Mouse (Mus musculus) limb, embryonic 10.5 days (tissue): ENCODE results near the gene Ppp2ca. TPM values are rescaled to one million over a fixed set of nuclear protein-coding genes. Genes with fewer than 3 reads are reported as not detected.

ENCODE experiments used
- DNase-seq: peaks from one replicate; pipeline ENCODE4 v3.0.0-alpha.2; 2017; ENCODE audit warnings: low spot score
- H3K27ac ChIP-seq: fragments of 300-500 bp; sonication (generic); 2 replicates; pipeline ENCODE4 v1.5.1; 2016; ENCODE audit warnings: mild to moderate bottlenecking
- H3K27me3 ChIP-seq: fragments of 300-500 bp; sonication (generic); 2 replicates; pipeline ENCODE4 v1.6.1; 2016; ENCODE audit warnings: low read depth, mild to moderate bottlenecking; ENCODE audit not compliant: poor library complexity, severe bottlenecking
- H3K36me3 ChIP-seq: fragments of 300-500 bp; sonication (generic); 2 replicates; pipeline ENCODE4 v1.6.1; 2016; ENCODE audit warnings: mild to moderate bottlenecking, moderate library complexity
- H3K4me1 ChIP-seq: fragments of 300-500 bp; sonication (generic); 2 replicates; pipeline ENCODE4 v1.6.1; 2016
- H3K4me3 ChIP-seq: fragments of 300-500 bp; sonication (generic); 2 replicates; pipeline ENCODE4 v1.5.1; 2016; ENCODE audit warnings: mild to moderate bottlenecking, moderate library complexity
- H3K9me3 ChIP-seq: fragments of 300-500 bp; sonication (generic); replicated peaks from 2 replicates; pipeline ENCODE4 v1.6.1; 2016; ENCODE audit warnings: mild to moderate bottlenecking
- WGBS: fragments of 180-500 bp; shearing (Covaris S2); methylation state at CpG from one replicate; pipeline ENCODE4 v1.1.7; 2016; 5-methylcytosine and 5-hydroxymethylcytosine counted together
- polyA plus RNA-seq: library from polyadenylated mRNA; unstranded; fragments of >200 nt; fragmentation: Nextera tagmentation; extraction: Ambion mirVana; gene quantifications from 2 replicates; pipeline ENCODE4 v1.2.1, GENCODE M21; 2016

Gene Ppp2ca
- 89.8 and 92.2 TPM in 2 replicates for polyA plus RNA-seq

GRCm38 (mm10) chr11:52098398-52098946 lies at the start of gene Ppp2ca:
Gene Ppp2ca (plus strand): TSS chr11:52098681.
- Histone ChIP-seq H3K27me3 (no peaks in the 10 kb centered on the region), H3K4me3 (peak within 1 kb of the TSS; percentile 91), H3K4me1 (peaks cover 29% of the 10 kb centered on the region), H3K9me3 (no peaks in the 10 kb centered on the region), H3K27ac (peak within 1 kb of the TSS; percentile 99), H3K36me3 (peaks cover 14% of the 10 kb centered on the region)
- WGBS = under 1% methylated on average over 53 of the region's 53 CpGs
- peak; percentile 97 for DNase-seq

- H3K27me3 ChIP-seq = no peaks in the 10 kb centered on the region
- H3K4me3 ChIP-seq = no peak overlapping the region
- no peak overlapping the region for H3K27ac ChIP-seq
- H3K9me3 ChIP-seq = no peaks in the 10 kb centered on the region
- no peaks in the 10 kb centered on the region for H3K4me1 ChIP-seq
- no peak for DNase-seq
- no peaks in the 10 kb centered on the region for H3K36me3 ChIP-seq
- WGBS = 91% methylated on average over 6 of the region's 6 CpGs
Measured at GRCm38 (mm10) chr11:52053371-52053770, 45.1 kb upstream of the Ppp2ca start.

DNA sequence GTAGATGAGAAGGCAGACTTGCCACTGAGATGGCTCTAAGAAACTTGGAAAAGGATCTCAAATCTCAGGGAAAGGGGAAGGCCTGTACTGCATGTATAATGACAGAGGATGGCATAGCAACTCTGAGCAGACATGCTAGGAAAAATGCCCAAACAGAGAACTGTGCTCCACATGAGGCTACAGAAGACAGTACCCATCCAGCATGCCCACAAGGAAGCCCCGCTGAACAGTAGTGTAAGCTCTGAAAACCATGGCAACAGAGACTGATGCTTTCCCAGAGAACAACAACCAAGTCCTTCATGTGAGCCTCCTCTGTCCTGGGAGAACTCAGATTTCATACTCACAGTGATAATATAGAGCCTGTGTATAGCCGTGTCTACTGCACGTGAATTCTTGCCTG lies 43.8 kb upstream of the Ppp2ca start:
- H3K36me3 ChIP-seq = no peaks in the 10 kb centered on the region
- H3K27ac ChIP-seq = no peak overlapping the region
- no peaks in the 10 kb centered on the region for H3K4me1 ChIP-seq
- H3K27me3 ChIP-seq = no peaks in the 10 kb centered on the region
- H3K4me3 ChIP-seq = no peak overlapping the region
- H3K9me3 ChIP-seq = no peaks in the 10 kb centered on the region
- WGBS = 90% methylated on average over 3 of the region's 3 CpGs
- DNase-seq = no peak

DNA sequence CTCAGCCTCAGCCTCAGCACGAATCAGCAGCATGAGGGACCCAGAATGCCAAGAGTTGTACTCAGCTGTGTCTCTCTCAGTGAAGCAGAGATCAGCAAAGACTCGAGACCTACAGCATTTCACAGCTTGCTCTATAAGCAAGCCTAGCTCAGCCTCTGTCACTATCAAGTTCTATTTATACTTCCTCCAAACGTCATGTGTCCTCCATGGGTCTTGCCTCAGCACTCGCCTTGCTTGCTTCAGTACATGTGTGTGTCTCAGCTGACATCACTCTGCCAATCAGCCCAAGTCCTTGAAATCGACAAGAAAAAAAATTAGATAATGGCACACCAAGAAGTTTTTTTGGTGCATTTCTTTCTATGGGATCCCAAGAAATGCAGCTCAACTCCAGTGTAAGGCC lies 42.3 kb upstream of the Ppp2ca start:
- WGBS = 89% methylated on average over 5 of the region's 5 CpGs
- Histone ChIP-seq H3K27me3 (no peaks in the 10 kb centered on the region), H3K9me3 (no peaks in the 10 kb centered on the region), H3K4me1 (no peaks in the 10 kb centered on the region), H3K36me3 (no peaks in the 10 kb centered on the region), H3K4me3 (no peak overlapping the region), H3K27ac (no peak overlapping the region)
- DNase-seq = no peak

DNA sequence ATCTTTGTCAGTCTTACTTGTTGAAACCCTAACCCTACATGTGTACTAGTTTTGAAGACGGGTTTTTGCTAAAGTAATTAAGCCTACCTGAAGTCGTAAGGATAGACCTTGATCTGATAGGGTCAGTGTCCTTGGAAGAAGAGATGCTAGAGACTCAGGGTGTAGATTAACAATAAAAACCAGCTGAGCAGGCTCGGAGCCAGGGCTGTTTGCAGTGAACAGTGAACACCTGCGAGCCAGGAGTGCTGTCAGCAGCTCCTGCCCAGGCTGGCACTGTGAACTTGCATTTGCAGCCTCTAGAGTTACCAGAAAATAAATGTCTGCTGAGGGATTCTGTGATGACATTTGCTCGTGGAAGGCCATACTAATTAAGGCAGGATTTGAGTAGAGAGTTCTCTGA lies 39.5 kb upstream of the Ppp2ca start:
- no peak overlapping the region for H3K27ac ChIP-seq
- no peak overlapping the region for H3K4me3 ChIP-seq
- H3K4me1 ChIP-seq = no peaks in the 10 kb centered on the region
- no peaks in the 10 kb centered on the region for H3K36me3 ChIP-seq
- DNase-seq = no peak
- H3K9me3 ChIP-seq = no peaks in the 10 kb centered on the region
- WGBS = 75% methylated on average over 5 of the region's 5 CpGs
- no peaks in the 10 kb centered on the region for H3K27me3 ChIP-seq

- DNase-seq = no peak
- H3K27me3 ChIP-seq = no peaks in the 10 kb centered on the region
- H3K4me1 ChIP-seq = no peaks in the 10 kb centered on the region
- H3K36me3 ChIP-seq = no peaks in the 10 kb centered on the region
- WGBS = 96% methylated on average over 4 of the region's 4 CpGs
- H3K9me3 ChIP-seq = no peaks in the 10 kb centered on the region
- no peak overlapping the region for H3K4me3 ChIP-seq
- no peak overlapping the region for H3K27ac ChIP-seq
Measured at GRCm38 (mm10) chr11:52060315-52060714, 38.2 kb upstream of the Ppp2ca start.

GRCm38 (mm10) chr11:52062406-52062805 lies 36.1 kb upstream of the Ppp2ca start:
- no peak overlapping the region for H3K4me3 ChIP-seq
- DNase-seq = no peak
- H3K36me3 ChIP-seq = no peaks in the 10 kb centered on the region
- H3K9me3 ChIP-seq = no peaks in the 10 kb centered on the region
- no peaks in the 10 kb centered on the region for H3K27me3 ChIP-seq
- H3K4me1 ChIP-seq = peaks cover 4% of the 10 kb centered on the region; the same call in 1 of the 2 replicates
- WGBS = 95% methylated on average over 5 of the region's 5 CpGs
- H3K27ac ChIP-seq = no peak overlapping the region

DNA sequence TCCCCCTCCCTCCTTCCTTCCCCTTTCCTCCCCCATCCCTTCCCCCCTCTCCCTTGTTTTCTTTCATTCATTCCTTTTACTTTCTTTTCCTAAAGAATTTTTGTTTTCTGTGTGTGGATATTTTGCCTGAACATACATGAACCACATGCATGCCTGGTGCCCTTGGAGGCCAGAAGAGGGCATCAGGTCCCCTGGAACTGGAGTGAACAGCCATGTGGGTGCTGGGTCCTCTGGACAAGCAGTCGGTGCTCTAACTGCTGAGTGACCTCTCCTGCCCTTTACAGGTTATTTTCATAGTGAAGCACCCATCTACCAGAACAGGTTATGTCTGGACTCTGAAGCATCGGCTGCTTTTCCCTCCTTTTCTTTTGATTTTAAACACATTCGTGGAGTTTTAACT lies 34.1 kb upstream of the Ppp2ca start:
- H3K9me3 ChIP-seq = no peaks in the 10 kb centered on the region
- no peak overlapping the region for H3K27ac ChIP-seq
- peaks cover 4% of the 10 kb centered on the region; the same call in 1 of the 2 replicates for H3K4me1 ChIP-seq
- 47% methylated on average over 3 of the region's 3 CpGs for WGBS
- no peak overlapping the region for H3K4me3 ChIP-seq
- no peaks in the 10 kb centered on the region for H3K27me3 ChIP-seq
- DNase-seq = no peak
- H3K36me3 ChIP-seq = no peaks in the 10 kb centered on the region

GRCm38 (mm10) chr11:52065841-52066240 lies 32.6 kb upstream of the Ppp2ca start:
- no peaks in the 10 kb centered on the region for H3K27me3 ChIP-seq
- 0 out of 2 replicates have a peak overlapping the region, but pooled peaks have one; percentile 10 for H3K4me3 ChIP-seq
- H3K9me3 ChIP-seq = no peaks in the 10 kb centered on the region
- H3K36me3 ChIP-seq = no peaks in the 10 kb centered on the region
- H3K4me1 ChIP-seq = peaks cover 4% of the 10 kb centered on the region; the same call in 1 of the 2 replicates
- WGBS = 6% methylated on average over 5 of the region's 5 CpGs
- H3K27ac ChIP-seq = 0 out of 2 replicates have a peak overlapping the region, but pooled peaks have one; percentile 67
- no peak for DNase-seq

- no peaks in the 10 kb centered on the region for H3K9me3 ChIP-seq
- peaks cover 18% of the 10 kb centered on the region for H3K4me1 ChIP-seq
- no peak overlapping the region for H3K4me3 ChIP-seq
- no peak for DNase-seq
- WGBS = 89% methylated on average over 10 of the region's 10 CpGs
- H3K27ac ChIP-seq = no peak overlapping the region
- H3K36me3 ChIP-seq = no peaks in the 10 kb centered on the region
- no peaks in the 10 kb centered on the region for H3K27me3 ChIP-seq
Measured at GRCm38 (mm10) chr11:52071768-52072167, 26.7 kb upstream of the Ppp2ca start.

GRCm38 (mm10) chr11:52073528-52074170 lies 24.8 kb upstream of the Ppp2ca start:
- H3K4me1 ChIP-seq = peaks cover 18% of the 10 kb centered on the region
- no peak overlapping the region for H3K4me3 ChIP-seq
- H3K27ac ChIP-seq = no peak overlapping the region
- 79% methylated on average over 8 of the region's 8 CpGs for WGBS
- no peaks in the 10 kb centered on the region for H3K27me3 ChIP-seq
- no peaks in the 10 kb centered on the region for H3K36me3 ChIP-seq
- no peaks in the 10 kb centered on the region for H3K9me3 ChIP-seq
- DNase-seq = no peak

GRCm38 (mm10) chr11:52074626-52075470 lies 23.6 kb upstream of the Ppp2ca start:
- Histone ChIP-seq H3K27me3 (no peaks in the 10 kb centered on the region), H3K27ac (peak overlapping the region; percentile 7; the same call in 1 of the 2 replicates), H3K4me1 (peaks cover 18% of the 10 kb centered on the region), H3K9me3 (no peaks in the 10 kb centered on the region), H3K36me3 (no peaks in the 10 kb centered on the region), H3K4me3 (no peak overlapping the region)
- WGBS = 72% methylated on average over 14 of the region's 14 CpGs
- no peak for DNase-seq
